Mouse (Mus musculus): ENCODE measurements around the gene Fam198b. TPM values are rescaled to one million over a fixed set of nuclear protein-coding genes. Genes with fewer than 3 reads are reported as not detected.

Gene Fam198b
- polyA plus RNA-seq, 1 experiment from 2014 or later, result 3.1 TPM

DNA sequence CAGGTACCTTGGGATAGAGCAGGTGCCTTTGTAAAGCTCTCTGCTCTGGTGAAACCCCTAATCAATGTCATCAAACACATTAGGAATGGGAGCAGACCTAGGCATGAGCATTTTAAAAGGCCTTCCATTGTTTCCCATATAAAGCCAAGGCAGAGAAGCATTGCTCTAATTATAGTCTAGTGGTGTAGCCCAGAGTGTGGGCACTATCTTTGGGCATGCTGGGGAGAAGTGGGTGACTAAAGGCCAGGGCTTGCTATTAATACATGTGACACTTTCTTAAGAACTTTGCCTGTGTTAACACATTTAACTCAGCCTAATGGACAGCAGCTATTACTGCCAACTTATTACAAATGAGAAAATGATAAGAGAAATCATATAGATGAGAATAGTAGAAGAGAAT lies 106.1 kb downstream of the Fam198b start:
- DNase-seq (ENCODE audit: low spot score) (no peak), ATAC-seq (ENCODE audit: low FRiP score) (no peak)
- Histone ChIP-seq H3K4me2 (replicated peaks; ENCODE audit: low read depth, low read length) (no peak overlapping the region), H3K9me3 (ENCODE audit: control insufficient read depth, low read length) (no peaks in the 10 kb centered on the region), H3K27ac (ENCODE audit: low read depth, low read length) (no peak overlapping the region), H3K27me3 (ENCODE audit: control insufficient read depth, insufficient read depth, low read length) (no peaks in the 10 kb centered on the region), H3K9ac (ENCODE audit: low read depth, low read length) (no peak overlapping the region), H3K4me1 (replicated peaks; ENCODE audit: control insufficient read depth, insufficient read depth, low read length) (no peaks in the 10 kb centered on the region), H3K36me3 (ENCODE audit: control insufficient read depth, insufficient read depth, low read length) (no peaks in the 10 kb centered on the region), H3K4me3 (ENCODE audit: low read depth, low read length) (no peak overlapping the region)

DNA sequence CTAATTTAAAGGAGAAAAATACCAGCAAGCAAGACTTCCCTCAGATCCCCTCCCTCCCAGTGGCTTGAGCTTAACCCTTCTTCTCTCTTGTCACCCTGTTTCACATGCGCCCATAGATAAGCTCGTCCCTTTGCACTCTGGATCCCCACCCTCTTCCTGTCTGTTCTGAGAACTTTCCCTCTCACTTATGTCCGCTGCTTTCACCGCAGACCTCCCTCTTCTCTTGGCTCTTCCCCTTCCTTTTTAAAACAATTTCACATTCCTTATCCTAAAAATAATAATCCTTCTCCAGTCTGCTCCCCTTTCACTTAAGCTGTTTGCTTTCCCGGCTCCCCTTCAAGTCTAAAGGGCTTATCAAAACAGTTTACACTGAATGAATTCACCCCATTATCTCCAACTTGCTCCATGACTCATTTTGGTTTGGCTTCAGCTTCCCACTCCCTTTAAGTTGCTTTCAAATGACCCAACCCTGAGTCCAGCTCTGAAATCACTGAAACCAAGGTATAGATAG lies 109.8 kb downstream of the Fam198b start:
- H3K9ac ChIP-seq (ENCODE audit: low read depth, low read length), result no peak overlapping the region
- no peak overlapping the region for H3K27ac ChIP-seq (ENCODE audit: low read depth, low read length)
- H3K9me3 ChIP-seq (ENCODE audit: control insufficient read depth, low read length), result no peaks in the 10 kb centered on the region
- no peak overlapping the region for H3K4me2 ChIP-seq (replicated peaks; ENCODE audit: low read depth, low read length)
- ATAC-seq (ENCODE audit: low FRiP score), result no peak
- DNase-seq (ENCODE audit: low spot score), result no peak
- no peak overlapping the region for H3K4me3 ChIP-seq (ENCODE audit: low read depth, low read length)
- H3K27me3 ChIP-seq (ENCODE audit: control insufficient read depth, insufficient read depth, low read length), result no peaks in the 10 kb centered on the region
- 75% methylated on average over 5 of the region's 5 CpGs for WGBS
- no peaks in the 10 kb centered on the region for H3K4me1 ChIP-seq (replicated peaks; ENCODE audit: control insufficient read depth, insufficient read depth, low read length)
- no peaks in the 10 kb centered on the region for H3K36me3 ChIP-seq (ENCODE audit: control insufficient read depth, insufficient read depth, low read length)

DNA sequence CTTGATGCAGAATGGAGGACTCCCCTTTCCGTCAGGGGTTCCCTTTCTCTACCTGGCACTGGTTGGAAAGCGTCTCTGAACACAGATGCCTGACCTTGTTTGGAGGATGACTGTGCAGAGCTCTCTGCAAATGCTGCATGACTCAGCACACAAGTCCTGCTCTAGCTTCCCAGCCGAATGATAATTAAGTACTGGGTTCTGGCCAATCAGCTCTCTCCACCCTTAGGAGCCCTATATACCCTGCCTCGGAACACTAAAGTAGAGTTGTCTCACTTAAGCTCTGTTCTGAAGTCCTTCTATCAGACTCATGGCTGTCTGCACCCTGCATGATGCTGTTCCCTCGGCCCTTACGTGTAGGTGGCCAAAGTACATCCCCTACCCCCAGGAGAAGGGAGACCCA lies 111.4 kb downstream of the Fam198b start:
- WGBS, result 83% methylated on average over 6 of the region's 6 CpGs
- Histone ChIP-seq H3K4me2 (replicated peaks; ENCODE audit: low read depth, low read length) (no peak overlapping the region), H3K4me3 (ENCODE audit: low read depth, low read length) (no peak overlapping the region), H3K9me3 (ENCODE audit: control insufficient read depth, low read length) (no peaks in the 10 kb centered on the region), H3K36me3 (ENCODE audit: control insufficient read depth, insufficient read depth, low read length) (no peaks in the 10 kb centered on the region), H3K9ac (ENCODE audit: low read depth, low read length) (no peak overlapping the region), H3K4me1 (replicated peaks; ENCODE audit: control insufficient read depth, insufficient read depth, low read length) (no peaks in the 10 kb centered on the region), H3K27ac (ENCODE audit: low read depth, low read length) (no peak overlapping the region), H3K27me3 (ENCODE audit: control insufficient read depth, insufficient read depth, low read length) (no peaks in the 10 kb centered on the region)
- DNase-seq (ENCODE audit: low spot score), result no peak
- ATAC-seq (ENCODE audit: low FRiP score), result no peak; the same call in 1 of the 2 replicates

Other genes with a start within 250 kb of the Fam198b start
- gene Rxfp1, start 146.7 kb upstream of the Fam198b start, polyA plus RNA-seq (2014; fragmentation: Nextera tagmentation; extraction: Ambion mirVana), result not detected in 2 replicates
- 3.1 and 4.6 TPM in 2 replicates for gene Tmem144, start 31.8 kb upstream of the Fam198b start, polyA plus RNA-seq (2014; fragmentation: Nextera tagmentation; extraction: Ambion mirVana)

Data from hindbrain, embryonic 11.5 days (tissue).